Mouse (Mus musculus) T-helper 2 cell (primary cell): ENCODE results near the gene Atp13a3.
"Not testable (repeated sequence)": the region's sequence is repeated elsewhere in the genome, so short reads cannot be mapped to it uniquely, and the experiment has no call there.

Experiments used
- in situ Hi-C: fragments of 300-600 bp; cut with MboI, MseI; formaldehyde crosslinking; loops from one replicate; pipeline ENCODE4 v1.15.1; 2025; ENCODE audit warnings: high pct_unique_total_duplicates

Atp13a3 gene

GRCm38 (mm10) chr16:30416284-30416683, 10.5 kb upstream of the Atp13a3 start:
- in situ Hi-C loops, result loop anchor here (10.0 kb wide), 1 partner anchor 369 kb away; no protein-coding TSS in a partner anchor

- in situ Hi-C loops, result loop anchor here (10.0 kb wide), 1 partner anchor 372 kb away; no protein-coding TSS in a partner anchor
Measured at GRCm38 (mm10) chr16:30412680-30413079, 6.9 kb upstream of the Atp13a3 start.

DNA sequence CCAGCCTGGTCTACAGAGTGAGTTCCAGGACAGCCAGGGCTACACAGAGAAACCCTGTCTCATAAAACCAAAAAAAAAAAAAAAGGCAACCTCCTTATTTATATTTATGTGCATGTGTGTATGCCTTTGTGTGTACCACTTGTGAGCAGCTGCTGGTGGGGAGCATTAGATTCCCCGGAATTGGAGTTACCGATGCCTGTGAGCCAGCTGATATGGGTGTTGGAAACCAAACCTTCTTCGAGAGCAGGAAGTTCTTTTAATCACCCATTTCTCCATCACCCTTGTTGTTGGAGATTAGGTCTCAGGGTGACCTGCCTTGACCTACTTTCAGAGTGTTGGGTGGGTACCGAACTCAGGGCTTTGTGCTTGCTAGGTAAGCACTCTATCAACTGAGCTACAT, 5.1 kb upstream of the Atp13a3 start:
- in situ Hi-C loops, result loop anchor here (10.0 kb wide), 1 partner anchor 374 kb away; no protein-coding TSS in a partner anchor

DNA sequence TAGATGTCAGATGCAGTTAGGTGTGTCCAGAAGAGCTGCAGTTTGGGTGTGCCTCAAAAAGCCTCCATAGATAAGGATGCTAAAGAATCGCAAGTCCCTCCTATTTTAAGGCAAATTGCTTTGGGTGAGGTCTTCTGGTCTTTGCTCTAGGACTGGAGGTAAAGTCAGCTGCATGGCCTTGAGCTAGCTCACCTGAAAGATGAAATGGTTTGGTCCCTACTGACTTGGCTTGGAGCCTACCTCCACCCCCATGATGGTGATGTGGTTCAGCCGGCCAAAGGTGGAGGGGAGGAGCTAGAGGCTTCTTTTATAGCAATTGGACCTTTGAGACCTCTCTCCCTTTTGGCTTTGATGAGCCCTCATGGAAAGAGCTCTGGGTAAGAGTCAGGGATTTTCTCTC, 1.7 kb upstream of the Atp13a3 start:
- in situ Hi-C loops, result no loop called here

GRCm38 (mm10) chr16:30403528-30403927, 2.2 kb downstream of the Atp13a3 start:
- in situ Hi-C loops, result no loop called here

GRCm38 (mm10) chr16:30397127-30398057, 8.4 kb downstream of the Atp13a3 start:
- in situ Hi-C loops, result no loop called here

DNA sequence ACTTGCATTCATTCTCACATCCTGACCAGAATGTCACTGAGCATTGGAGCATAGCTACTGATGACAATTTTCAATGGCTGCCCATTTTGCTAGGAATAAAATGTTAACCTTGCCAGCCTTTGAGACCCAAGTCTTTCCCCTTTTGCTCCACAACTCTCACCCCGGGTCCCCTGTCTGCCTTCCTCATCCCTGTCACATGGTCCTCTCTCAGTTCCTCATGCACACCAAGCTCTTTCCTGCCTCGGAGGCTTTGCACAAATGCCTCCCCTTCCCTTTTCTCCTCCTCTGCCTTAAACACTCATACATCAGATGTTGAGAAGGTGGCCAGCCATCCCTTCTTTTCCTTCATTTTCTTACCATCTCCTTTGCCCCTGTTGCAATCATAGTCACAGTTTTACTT, 10.6 kb downstream of the Atp13a3 start:
- in situ Hi-C loops, result no loop called here

GRCm38 (mm10) chr16:30390650-30391340, 15.0 kb downstream of the Atp13a3 start:
- in situ Hi-C loops, result no loop called here

- in situ Hi-C loops, result no loop called here
Measured at GRCm38 (mm10) chr16:30389831-30390649, 15.7 kb downstream of the Atp13a3 start.

DNA sequence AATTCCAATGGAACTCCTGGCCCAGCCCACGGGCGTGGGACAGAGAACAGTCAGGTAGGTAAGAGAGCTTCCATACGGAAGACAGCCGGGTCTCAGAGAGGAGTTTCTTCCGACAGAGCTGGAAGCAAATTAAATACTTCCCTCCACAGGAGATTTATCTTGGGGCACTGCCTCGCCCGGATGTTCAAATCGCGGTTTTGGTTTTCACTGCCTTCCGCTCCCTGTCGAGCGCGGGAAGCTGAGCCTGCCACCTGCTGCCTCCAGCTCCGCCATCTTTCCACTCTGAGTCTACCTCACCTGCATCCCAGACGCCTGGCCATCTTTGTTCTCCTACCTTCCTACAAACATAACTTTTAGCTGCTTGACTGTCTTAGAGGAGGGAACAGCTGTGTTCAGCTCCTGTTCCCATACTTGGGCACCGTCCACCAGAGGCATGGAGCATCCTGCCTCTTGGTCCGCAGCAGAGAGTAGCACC, 16.5 kb downstream of the Atp13a3 start:
- in situ Hi-C loops, result no loop called here

DNA sequence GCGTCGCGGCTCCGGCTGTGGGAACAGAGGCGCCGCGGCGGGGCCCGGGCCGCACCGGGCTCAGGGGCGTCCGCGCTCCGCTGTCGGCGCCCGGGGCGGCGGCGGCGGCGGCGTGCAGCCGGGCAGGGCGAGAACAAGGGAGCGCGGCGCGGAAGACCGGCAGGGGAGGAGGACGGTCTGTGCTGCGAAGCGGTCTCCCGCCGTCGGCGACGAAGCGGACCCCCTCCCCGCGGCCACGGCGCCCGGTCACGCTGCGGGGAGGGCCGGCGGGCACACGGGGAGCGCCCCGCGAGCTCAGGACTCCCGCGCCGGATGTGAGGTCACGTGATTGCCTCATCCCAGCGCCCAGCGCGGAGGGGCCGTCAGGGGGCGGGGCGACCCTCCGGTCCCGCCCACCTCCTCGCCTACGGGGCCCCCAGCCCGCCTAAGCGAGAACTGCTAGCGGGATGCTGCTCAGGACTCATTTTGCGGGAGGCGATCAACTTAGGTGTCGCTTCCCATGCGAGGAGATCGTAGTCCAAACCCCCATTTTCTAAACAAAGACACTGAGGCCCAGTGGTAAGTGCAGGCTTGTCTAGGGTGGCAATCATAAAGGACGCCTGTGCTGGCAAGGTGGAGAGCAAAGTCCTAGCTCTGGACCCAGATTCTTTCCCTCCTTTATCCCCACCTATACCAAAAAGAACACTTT, 17.1 kb downstream of the Atp13a3 start:
- in situ Hi-C loops, result no loop called here

- in situ Hi-C loops, result no loop called here
Measured at GRCm38 (mm10) chr16:30387871-30388460, 17.8 kb downstream of the Atp13a3 start.

DNA sequence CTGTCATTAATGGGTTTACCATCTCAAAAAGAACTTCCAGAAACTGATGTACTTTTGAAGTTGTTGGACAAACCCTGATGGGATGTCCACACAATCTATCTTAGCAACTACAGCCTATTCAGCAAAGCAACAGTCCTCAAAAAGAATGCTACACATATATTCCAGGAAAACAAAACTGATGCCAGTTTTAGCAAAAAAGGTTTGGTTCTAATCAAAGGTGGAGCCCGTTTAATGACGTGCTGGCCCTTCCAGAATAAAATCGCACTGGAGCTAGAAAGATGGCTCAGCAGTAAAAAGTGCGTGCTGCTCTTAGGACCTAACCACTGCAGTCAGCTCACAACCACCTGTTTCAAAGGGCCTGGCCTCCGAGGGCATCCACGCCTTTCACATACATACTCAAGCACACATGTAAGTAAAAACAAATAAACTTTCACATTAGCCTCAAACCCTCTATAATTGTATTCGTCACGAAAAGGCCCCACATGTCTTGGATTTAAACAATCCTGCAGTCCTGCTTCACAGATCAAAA, 18.8 kb downstream of the Atp13a3 start:
- in situ Hi-C loops, result no loop called here

DNA sequence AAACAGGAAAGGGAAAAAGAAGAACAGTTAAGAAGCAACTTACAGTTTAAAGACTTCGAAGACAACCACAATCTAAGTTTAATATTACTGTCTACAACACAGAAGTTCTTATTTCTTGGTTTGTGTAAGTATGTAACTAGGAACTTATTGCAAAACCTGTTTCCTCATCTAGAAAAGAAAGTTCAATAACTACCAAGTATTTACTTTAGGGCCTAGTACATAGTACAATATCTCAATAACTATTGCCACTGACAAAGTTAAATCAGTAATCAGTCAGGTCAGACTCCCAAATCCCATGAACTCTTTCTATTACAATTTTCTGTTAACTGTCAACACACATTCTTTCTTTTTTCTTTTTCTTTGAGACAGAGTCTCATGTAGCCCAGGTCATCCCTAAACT, 20.2 kb downstream of the Atp13a3 start:
- in situ Hi-C loops, result no loop called here

- in situ Hi-C loops, result loop anchor here (5.0 kb wide), 1 partner anchor 126 kb away; no protein-coding TSS in a partner anchor
Measured at GRCm38 (mm10) chr16:30376237-30376636, 29.5 kb downstream of the Atp13a3 start.

DNA sequence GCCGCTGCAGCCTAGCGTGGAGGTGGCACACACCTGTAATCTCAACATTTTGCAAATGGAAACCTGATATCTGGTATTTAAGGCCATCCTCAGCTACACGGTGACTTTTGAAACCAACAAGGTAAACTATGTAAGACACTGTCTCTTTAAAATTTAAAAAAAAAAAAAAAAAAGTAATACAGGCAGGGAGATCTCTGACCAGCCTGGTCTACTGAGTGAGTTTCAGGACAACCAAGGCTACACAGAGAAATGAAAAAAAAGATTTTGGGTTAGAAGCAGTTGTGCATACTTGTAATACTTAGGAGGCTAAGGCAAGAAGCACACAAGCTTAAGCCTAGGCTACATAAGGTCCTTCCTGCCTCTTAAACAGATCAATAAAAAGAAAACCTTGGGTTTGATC, 30.8 kb downstream of the Atp13a3 start:
- in situ Hi-C loops, result loop anchor here (5.0 kb wide), 1 partner anchor 127 kb away; no protein-coding TSS in a partner anchor

GRCm38 (mm10) chr16:30374266-30374665, 31.5 kb downstream of the Atp13a3 start:
- in situ Hi-C loops, result no loop called here

- in situ Hi-C loops, result not testable (repeated sequence)
Measured at GRCm38 (mm10) chr16:30373286-30373685, 32.5 kb downstream of the Atp13a3 start.

DNA sequence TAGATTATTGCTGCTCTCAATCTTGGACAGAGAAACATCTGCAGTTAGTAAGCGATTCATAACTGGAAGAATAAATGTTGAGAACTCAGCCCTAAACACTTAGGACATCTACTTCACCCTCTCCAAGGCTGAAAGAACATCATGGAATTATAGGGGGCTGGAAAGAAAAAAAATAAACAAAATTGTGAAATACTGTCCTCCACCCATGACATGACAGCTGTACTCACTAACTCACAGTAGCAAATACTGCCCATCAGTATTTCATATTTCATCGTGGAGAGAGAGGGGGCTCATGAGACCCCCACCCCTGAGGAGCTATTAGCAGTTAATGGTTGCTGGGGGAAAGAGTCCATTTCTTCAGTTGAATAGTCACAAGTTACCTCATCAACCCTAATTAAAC, 38.4 kb downstream of the Atp13a3 start:
- in situ Hi-C loops, result no loop called here

GRCm38 (mm10) chr16:30364604-30365003, 41.2 kb downstream of the Atp13a3 start:
- in situ Hi-C loops, result no loop called here
